Mouse (Mus musculus) midbrain, postnatal 0 days (tissue): ENCODE results near the gene Hoxb6. TPM values are rescaled to one million over a fixed set of nuclear protein-coding genes. Genes with fewer than 3 reads are reported as not detected.

Source experiments
- ATAC-seq: fragments of 200-750 bp; cut with Nextera tagmentation; 2 replicates; pipeline ENCODE4 v1.8.0; 2017; ENCODE audit warnings: moderate number of reproducible peaks, mild to moderate bottlenecking, moderate TSS enrichment, moderate library complexity; ENCODE audit not compliant: low FRiP score
- DNase-seq: peaks from one replicate; pipeline ENCODE4 v3.0.0-alpha.2; 2015; ENCODE audit warnings: low spot score
- H3K27ac ChIP-seq: fragments of 300-500 bp; sonication (generic); 2 replicates; pipeline ENCODE4 v1.5.1; 2014; ENCODE audit warnings: low read depth, mild to moderate bottlenecking, low read length, mixed read lengths
- H3K27me3 ChIP-seq: fragments of 300-500 bp; sonication (generic); 2 replicates; pipeline ENCODE4 v1.6.1; 2014; ENCODE audit warnings: low read length, control low read depth, mixed read lengths; ENCODE audit not compliant: insufficient read depth
- H3K36me3 ChIP-seq: fragments of 300-500 bp; sonication (generic); 2 replicates; pipeline ENCODE4 v1.6.1; 2014; ENCODE audit warnings: low read length, control low read depth, mixed read lengths; ENCODE audit not compliant: insufficient read depth
- H3K4me1 ChIP-seq: fragments of 300-500 bp; sonication (generic); 2 replicates; pipeline ENCODE4 v1.6.1; 2014; ENCODE audit warnings: mild to moderate bottlenecking, control low read depth, antibody characterized with exemption, low read length, mixed read lengths; ENCODE audit not compliant: insufficient read depth
- H3K4me2 ChIP-seq: fragments of 300-500 bp; sonication (generic); 2 replicates; pipeline ENCODE4 v1.6.1; 2014; ENCODE audit warnings: low read depth, mild to moderate bottlenecking, low read length, mixed read lengths; ENCODE audit not compliant: poor library complexity, severe bottlenecking
- H3K4me3 ChIP-seq: fragments of 300-500 bp; sonication (generic); 2 replicates; pipeline ENCODE4 v1.5.1; 2014; ENCODE audit warnings: low read depth, mild to moderate bottlenecking, low read length, moderate library complexity
- H3K9ac ChIP-seq: fragments of 300-500 bp; sonication (generic); replicated peaks from 2 replicates; pipeline ENCODE4 v1.6.1; 2014; ENCODE audit warnings: mild to moderate bottlenecking, low read length, moderate library complexity, mixed read lengths; ENCODE audit not compliant: poor library complexity, severe bottlenecking
- H3K9me3 ChIP-seq: fragments of 300-500 bp; sonication (generic); 2 replicates; pipeline ENCODE4 v1.6.1; 2016; ENCODE audit warnings: low read length, control low read depth
- CTCF ChIP-seq: IDR thresholded peaks from 2 replicates; pipeline ENCODE4 v1.5.1; 2016; ENCODE audit warnings: antibody characterized with exemption, mild to moderate bottlenecking
- WGBS: fragments of 180-500 bp; shearing (Covaris S2); extraction: QIAGEN DNeasy Blood & Tissue Kit; methylation state at CpG from one replicate; pipeline ENCODE4 v1.1.7; 2014; 5-methylcytosine and 5-hydroxymethylcytosine counted together
- polyA plus RNA-seq: library from polyadenylated mRNA; unstranded; fragments of >200 nt; fragmentation: Nextera tagmentation; extraction: Ambion mirVana; gene quantifications from 2 replicates; pipeline ENCODE4 v1.2.1, GENCODE M21; 2015
- total RNA-seq: library from RNA; depleted of rRNA; stranded (reverse); fragments of >200 nt; gene quantifications from 2 replicates; pipeline ENCODE4 v1.2.3, GENCODE M21; 2014; rRNA removed

Gene Hoxb6
- total RNA-seq, result 0.22 TPM in 1 of 2 replicates, not detected in the other
- polyA plus RNA-seq, result not detected in 2 replicates

DNA sequence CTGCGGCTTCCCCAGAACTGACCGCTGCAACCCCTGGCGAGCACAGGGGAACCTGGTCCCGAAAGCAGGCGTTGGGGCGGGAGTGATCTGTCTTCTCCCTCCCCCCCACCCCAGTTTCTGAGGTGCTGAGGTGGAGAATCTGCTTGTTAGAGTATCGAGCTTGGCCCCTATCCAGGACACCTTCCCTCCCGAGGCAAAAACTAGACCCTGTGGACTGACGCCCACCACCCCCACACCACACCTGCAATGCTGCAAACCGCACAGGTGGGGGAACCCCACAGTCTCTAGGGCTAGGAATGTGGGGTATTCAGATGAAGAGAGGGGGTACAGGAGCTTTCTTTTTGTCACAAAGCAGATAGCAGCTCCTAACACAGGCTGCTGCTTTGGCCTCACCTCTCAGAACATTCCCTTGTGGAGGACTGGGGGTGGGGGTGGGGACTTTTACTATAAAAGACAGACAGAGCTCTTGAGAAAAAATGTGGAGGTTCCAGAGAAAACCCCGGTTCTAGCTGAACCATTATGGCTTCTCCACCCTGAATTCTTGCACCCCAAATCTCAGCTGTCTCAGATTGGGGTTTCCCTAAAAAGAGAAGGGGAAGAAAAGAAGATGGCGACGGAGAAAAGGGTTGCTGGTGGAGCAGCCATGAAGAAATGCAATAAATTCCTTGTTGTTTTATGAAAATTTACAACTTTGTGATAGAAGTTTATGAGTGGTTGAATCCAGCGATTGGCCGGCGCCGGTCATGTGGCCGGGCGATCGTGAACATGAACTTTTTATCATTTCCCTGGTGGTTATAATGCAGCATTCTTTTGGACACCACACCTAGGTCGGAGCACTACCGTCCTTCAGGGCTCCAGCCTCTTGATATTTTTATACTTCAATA lies at the start of gene Hoxb6:
Gene Hoxb6 (plus strand): TSS at position 796 of the 884 bp plus-strand sequence.
- Histone ChIP-seq H3K27ac (no peak within 1 kb of the TSS), H3K4me3 (no peak within 1 kb of the TSS)
- ATAC-seq, result no peak

DNA sequence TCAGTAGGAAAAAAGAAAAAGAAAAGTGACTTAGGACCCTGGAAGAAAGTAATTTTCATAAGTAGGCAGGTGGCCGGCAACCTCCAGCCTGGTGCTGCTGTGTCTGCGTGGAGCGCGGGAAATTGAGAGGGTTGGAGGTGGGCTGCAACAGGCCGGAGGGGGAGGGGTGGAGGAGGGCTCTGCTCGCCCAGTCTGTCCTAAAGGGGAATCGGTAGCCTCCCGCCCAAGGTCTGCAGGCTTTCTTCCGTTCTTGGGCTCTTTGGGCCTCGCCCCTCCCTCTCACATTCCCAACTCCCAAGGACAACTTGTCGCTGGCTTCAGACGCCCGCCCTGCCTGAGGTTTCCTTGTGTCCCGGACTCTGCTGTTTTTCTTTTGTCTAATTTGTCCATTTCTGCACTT lies 41.4 kb upstream of the Hoxb6 start:
- H3K4me2 ChIP-seq, result no peak overlapping the region
- no peaks in the 10 kb centered on the region for H3K4me1 ChIP-seq
- H3K9ac ChIP-seq, result no peak overlapping the region
- H3K36me3 ChIP-seq, result no peaks in the 10 kb centered on the region
- under 1% methylated on average over 14 of the region's 14 CpGs for WGBS
- H3K9me3 ChIP-seq, result no peaks in the 10 kb centered on the region
- no peak for TF ChIP-seq CTCF
- H3K4me3 ChIP-seq, result no peak overlapping the region
- H3K27ac ChIP-seq, result no peak overlapping the region
- DNase-seq (no peak), ATAC-seq (no peak)
- H3K27me3 ChIP-seq, result peaks cover 81% of the 10 kb centered on the region

More for the DNA sequence above, at the start of gene Hoxb6:
- no peak for DNase-seq
- H3K9me3 ChIP-seq, result no peaks in the 10 kb centered on the region
- H3K4me2 ChIP-seq, result no peak within 1 kb of the TSS
- H3K27me3 ChIP-seq, result peaks cover 89% of the 10 kb centered on the region
- WGBS, result under 1% methylated on average over 22 of the region's 22 CpGs
- no peak for TF ChIP-seq CTCF
- no peaks in the 10 kb centered on the region for H3K36me3 ChIP-seq
- H3K4me1 ChIP-seq, result no peaks in the 10 kb centered on the region
- no peak within 1 kb of the TSS for H3K9ac ChIP-seq

DNA sequence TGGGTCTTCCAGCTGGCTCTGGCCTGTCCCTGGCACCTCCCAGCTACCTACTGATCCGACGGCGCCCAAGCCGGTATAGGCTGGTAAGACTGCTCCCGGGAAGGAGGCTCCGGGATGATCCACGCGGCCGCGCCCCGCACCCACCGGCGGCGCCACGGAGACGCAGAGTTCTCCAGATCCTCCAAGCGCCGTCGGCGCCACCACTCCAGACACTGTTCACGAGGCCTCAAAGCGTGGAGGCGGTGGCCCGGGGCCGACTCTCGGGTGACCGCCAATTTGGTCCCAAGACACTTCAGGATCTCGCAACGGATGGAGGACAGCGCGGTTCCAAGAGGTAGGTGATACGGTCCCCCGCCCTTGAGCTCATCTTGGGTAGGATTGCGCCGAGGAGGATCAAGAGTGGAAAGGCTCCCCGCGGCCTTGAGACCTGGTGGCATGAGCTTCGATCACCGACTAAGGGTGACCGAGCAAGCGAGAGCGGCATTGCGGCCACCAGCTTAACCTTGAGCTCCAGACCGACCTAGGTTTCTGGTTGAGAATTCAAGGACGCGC lies 40.7 kb upstream of the Hoxb6 start:
- Histone ChIP-seq H3K27me3 (peaks cover 83% of the 10 kb centered on the region), H3K27ac (no peak overlapping the region), H3K36me3 (no peaks in the 10 kb centered on the region), H3K9ac (no peak overlapping the region), H3K4me3 (no peak overlapping the region), H3K4me1 (no peaks in the 10 kb centered on the region), H3K4me2 (no peak overlapping the region), H3K9me3 (no peaks in the 10 kb centered on the region)
- TF ChIP-seq CTCF, result no peak
- whole genome bisulfite sequencing, result 2% methylated on average over 46 of the region's 46 CpGs
- no peak for ATAC-seq
- DNase-seq, result no peak

DNA sequence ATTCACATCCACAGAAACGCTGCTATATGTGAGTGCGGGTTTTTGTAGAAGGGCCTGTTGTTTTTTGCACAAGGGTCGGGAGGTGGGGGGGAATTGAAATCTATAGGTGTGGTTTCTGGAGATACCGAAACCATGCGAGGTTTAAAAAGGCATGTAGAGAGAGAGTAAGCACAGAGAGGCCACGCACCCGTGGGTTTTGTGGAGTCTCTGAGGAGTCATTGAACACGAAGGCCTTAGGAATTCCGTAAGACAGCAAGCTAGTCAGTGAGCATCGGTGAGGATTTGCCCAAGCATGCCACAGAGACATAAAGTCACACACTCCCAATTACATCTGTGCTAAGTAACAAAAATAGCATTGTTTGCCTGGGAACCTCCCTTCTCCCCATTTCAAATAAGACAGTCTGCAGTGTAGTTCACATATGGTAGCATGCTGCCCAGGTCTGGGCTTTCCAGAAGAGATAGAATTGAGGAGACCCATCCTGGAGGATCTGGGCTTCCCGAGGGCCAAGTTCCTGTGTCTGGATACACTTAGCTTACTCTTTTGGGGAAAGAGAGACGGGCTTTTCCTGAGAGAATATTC lies 39.6 kb upstream of the Hoxb6 start:
- Histone ChIP-seq H3K27ac (no peak overlapping the region), H3K27me3 (peaks cover 84% of the 10 kb centered on the region), H3K36me3 (no peaks in the 10 kb centered on the region), H3K9ac (no peak overlapping the region), H3K4me2 (no peak overlapping the region), H3K9me3 (no peaks in the 10 kb centered on the region), H3K4me3 (no peak overlapping the region), H3K4me1 (no peaks in the 10 kb centered on the region)
- DNase-seq, result no peak
- no peak for TF ChIP-seq CTCF
- WGBS, result 5% methylated on average over 12 of the region's 12 CpGs
- no peak for ATAC-seq

GRCm38 (mm10) chr11:96254221-96254620 lies 38.1 kb upstream of the Hoxb6 start:
- Histone ChIP-seq H3K27me3 (peaks cover 97% of the 10 kb centered on the region), H3K27ac (no peak overlapping the region), H3K4me1 (no peaks in the 10 kb centered on the region), H3K9me3 (no peaks in the 10 kb centered on the region), H3K4me3 (no peak overlapping the region), H3K4me2 (no peak overlapping the region), H3K36me3 (no peaks in the 10 kb centered on the region), H3K9ac (no peak overlapping the region)
- no peak for TF ChIP-seq CTCF
- ATAC-seq, result no peak
- DNase-seq, result no peak
- WGBS, result 1% methylated on average over 11 of the region's 11 CpGs
